Mouse (Mus musculus) E14TG2a.4 (cell line): Measurements from ENCODE around the gene Col4a4.

ENCODE experiments used
- CTCF ChIP-seq: conservative IDR thresholded peaks from 2 replicates; pipeline ENCODE4 v1.5.1; 2014; ENCODE audit warnings: low read length
- NANOG ChIP-seq: IDR thresholded peaks from 2 replicates; pipeline ENCODE4 v1.6.1; 2014; ENCODE audit warnings: borderline replicate concordance, low read length, mixed read lengths
- POU5F1 ChIP-seq: IDR thresholded peaks from 2 replicates; pipeline ENCODE4 v1.6.1; 2014; ENCODE audit warnings: low read length, borderline replicate concordance

- TF ChIP-seq NANOG (no peak), CTCF (no peak), POU5F1 (no peak)
Measured at GRCm38 (mm10) chr1:82544419-82545185, 42.0 kb downstream of the Col4a4 start.
